Mouse (Mus musculus): ENCODE results near the gene H60b.
"Not testable (repeated sequence)": the region's sequence is repeated elsewhere in the genome, so short reads cannot be mapped to it uniquely, and the experiment has no call there.

H60b gene

DNA sequence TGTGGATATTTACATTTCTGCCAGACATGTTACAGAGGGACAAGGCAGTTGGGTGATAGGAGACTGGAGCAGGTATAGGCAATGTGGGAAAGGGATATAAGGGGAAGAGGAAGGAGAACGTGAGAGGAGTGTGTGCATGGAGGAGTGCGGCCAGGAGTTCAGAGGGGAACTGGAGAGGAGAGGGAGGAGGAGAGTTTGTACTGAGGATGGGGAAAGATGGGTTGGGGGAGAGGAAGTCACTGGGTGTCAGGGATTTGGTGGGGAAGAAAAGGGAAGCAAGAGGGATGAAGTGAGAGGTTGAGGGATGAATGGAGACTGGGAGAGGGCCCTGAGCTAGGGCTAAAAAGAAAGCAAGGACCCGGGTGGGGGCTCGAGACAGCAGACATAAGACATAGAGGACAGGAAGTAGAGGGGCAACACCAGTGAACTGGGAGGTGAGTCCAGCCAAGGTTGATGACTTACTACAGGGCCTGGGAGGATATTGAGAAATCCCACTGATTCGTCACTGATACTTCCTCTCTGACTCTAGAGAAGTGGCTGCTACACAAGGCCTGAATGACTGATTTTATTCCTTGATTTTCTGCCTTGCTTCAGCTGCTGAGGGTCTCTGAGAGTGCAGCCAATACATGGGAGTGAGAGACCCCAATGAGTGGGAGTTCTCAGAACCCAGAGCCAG is 7.1 kb downstream of the H60b start:
- not testable (repeated sequence) for DNase-seq (ENCODE audit: low spot score)

DNA sequence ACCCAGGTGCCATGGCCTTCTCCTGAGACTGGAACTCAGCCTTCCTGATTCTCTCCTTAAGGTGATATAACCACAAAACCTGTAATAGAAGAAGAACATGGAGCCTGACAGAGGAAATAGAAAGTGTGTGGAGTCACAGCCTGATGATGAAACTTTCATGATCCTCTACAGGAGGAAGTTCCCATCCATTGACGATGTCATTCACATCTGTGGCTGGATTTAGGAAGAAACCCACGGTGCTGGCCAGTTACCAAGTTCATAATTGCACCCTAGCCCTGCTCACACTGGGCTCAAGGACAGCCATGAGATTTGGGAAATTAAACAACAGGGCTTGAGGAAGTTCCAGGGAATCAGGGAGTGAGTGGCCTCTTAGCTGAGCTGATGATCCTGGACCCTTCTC is 7.6 kb downstream of the H60b start:
- not testable (repeated sequence) for DNase-seq (ENCODE audit: low spot score)

DNA sequence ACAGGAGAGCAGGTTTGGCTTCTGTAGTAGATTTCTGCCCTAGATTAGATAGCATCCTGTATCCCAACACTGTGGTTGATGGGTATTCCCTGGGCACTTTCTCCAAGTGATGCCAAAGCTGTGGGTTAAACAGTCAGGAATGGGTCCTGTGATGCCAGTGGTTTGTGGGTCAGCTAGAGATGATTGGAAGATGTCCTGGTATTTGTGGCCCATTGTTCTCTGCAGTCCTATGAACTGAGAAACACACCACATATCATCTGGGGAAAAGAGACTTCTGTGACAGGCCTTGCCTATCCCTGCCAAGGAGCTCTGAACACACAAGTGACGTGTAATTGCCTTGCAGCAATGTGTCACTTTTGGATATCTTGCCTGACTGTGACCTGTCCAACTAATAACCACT is 8.7 kb downstream of the H60b start:
- DNase-seq (ENCODE audit: low spot score): not testable (repeated sequence)

DNA sequence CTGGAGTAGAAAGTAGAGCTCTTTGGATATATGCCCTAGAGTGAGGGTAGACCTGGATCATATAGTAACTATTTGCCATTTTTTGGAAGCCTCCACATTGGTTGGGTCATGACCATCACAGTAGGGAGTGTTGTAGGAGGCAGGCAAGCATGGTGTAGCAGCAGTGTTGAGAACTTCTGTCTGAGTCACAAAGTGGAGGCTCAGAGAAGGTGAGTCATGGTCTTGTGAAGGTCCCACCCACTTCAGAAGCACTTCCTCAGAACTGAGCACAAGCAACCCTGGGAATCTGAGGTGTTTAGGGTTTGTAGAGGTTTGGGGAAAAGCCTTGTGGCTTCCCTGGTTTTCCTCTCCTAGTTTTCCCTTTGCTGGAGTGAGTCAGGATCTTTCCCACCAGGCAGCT is 10.7 kb downstream of the H60b start:
- not testable (repeated sequence) for DNase-seq (ENCODE audit: low spot score)

DNA sequence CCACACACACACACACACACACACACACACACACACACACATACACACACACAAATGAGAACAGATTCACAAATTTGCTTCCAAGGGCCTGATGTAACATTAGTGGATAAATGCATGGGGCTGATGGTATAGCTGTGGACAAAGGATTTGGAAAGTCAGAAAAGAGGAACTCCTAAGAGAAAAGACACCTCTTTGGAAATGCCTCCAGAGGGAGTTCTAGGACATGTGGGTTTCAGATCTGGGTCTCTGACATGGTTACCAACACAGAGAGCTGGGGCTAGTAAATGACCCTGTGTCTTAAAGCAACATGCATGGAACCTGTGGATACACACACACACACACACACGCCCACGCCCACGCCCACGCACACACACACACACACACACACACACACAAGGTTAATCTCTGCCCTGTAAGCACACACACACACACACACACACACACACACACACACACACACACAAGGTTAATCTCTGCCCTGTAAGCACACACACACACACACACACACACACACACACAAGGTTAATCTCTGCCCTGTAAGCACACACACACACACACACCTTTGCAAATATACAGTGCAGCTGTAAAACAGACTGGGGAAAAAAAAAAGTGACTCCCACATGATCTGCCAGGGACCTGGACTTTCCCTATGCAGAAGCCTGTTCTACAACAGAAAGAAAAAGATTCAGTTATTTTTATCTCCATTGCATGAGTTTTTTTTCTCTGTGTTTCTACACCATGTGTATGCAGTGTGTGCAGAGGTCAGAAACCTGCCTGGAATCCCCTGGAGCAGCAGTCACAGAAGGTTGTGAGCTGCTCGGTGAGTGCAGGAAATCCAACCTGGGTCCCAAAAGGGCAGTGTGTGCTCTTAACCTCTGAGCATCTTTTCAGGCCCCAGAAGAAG is 14.3 kb downstream of the H60b start:
- DNase-seq (ENCODE audit: low spot score): not testable (repeated sequence)

DNA sequence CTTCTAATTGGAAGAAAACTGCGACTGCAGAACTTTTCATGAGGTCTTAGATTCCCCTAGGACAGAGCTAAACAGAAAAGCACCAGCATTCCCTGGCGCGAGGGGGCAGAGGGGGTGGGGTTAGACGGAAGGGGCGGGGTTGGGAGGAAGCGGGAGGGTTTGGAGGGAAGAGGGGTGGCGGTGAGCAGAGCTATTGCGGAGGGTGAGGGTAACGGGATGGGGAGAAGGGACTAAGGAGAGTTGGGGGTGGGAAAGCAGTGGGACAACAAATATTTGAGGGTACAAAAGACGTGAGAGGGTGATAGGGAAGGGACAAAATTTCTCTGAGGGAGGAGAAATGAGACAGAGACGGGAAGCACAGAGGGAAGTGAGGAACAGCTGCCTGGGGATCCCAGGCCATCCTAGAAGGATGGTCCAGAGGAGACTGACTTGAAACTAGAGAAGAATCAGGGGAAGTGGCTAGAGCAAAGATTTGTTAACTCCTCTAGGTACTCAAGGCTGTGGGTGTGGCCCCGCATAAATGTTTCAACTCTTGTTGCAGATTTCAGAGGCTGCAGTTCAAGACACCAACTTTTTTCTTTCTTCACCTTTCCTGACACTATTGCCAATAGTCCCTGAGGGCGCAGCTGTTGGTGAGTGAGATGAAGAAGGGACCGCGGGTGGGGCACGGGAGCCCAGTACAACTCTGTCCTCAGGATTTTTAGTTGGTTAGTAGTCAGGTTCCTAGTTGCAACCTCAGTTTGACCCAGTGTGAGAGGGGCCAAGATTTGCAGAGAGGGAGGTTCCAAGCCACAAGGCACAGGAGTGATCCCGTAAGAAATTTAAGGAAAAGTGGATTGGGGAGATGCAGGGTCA is 15.2 kb downstream of the H60b start:
- not testable (repeated sequence) for DNase-seq (ENCODE audit: low spot score)

DNA sequence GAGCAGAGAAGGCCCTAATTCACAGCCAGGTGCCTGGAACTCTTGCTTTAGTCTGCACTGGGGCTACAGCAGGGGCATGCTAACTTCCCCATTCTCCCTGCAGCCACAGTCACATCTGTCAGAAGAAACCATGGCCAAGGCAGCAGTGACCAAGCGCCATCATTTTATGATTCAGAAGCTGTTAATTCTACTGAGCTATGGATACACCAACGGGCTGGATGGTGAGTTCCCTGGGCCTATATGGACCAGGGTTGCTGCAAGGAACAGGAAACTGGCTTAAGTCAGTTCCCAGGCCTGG is 15.8 kb downstream of the H60b start:
- DNase-seq (ENCODE audit: low spot score): not testable (repeated sequence)

DNA sequence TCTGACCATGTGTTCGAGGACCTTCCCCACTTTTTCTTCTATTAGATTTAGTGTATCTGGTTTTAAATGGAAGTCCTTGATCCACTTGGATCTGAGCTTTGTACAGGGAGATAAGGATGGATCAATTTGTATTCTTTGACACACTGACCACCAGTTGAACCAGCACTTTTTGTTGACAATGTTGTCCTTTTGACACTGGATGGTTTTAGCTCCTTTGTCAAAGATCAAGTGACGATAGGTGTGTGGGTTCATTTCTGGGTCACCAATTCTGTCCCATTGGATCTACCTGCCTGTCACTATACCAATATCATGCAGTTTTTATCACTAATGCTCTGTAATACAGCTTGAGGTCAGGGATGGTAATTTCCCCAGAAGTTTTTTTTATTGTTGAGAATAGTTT is 18.1 kb downstream of the H60b start:
- DNase-seq (ENCODE audit: low spot score): not testable (repeated sequence)

DNA sequence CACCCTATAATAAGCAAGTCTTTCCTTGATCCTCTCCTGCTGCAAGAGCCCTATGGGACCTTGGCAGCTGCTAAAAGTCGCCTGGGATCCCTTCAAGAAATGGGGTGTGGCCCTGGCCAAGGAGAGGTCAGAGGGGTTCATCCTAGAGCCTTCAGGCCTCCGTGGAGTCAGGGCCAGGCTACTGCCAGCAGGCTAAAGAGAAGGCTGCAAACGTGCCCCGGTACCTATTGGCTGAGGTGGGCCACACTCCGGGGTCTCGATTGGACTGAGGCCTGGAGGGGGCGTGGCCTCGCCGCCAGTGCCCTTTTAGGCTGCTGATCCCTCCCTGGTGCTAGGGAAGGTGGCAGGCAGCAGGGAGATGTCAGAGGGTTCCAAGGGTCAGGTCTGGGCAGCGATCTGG is 32.6 kb downstream of the H60b start:
- DNase-seq (ENCODE audit: low spot score): not testable (repeated sequence)

DNA sequence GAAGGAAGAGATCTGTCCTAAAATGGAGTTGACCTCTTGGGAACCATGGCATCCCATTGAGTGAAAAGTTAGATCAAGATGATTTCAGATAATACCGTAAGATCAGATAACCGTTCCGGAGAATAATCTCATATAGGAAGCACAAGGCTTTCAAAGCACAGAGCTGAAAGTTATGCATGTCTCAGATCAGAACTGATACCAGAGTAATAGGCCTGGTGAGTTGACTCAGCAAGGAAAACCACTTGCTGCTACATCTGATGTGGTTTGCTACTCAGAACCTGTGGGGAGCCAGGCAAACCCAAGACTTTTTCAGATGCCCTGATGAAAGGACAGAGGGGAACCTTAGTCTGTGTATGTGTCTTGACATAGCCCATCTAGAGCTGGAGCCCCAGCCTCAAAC is 43.0 kb downstream of the H60b start:
- not testable (repeated sequence) for DNase-seq (ENCODE audit: low spot score)

DNA sequence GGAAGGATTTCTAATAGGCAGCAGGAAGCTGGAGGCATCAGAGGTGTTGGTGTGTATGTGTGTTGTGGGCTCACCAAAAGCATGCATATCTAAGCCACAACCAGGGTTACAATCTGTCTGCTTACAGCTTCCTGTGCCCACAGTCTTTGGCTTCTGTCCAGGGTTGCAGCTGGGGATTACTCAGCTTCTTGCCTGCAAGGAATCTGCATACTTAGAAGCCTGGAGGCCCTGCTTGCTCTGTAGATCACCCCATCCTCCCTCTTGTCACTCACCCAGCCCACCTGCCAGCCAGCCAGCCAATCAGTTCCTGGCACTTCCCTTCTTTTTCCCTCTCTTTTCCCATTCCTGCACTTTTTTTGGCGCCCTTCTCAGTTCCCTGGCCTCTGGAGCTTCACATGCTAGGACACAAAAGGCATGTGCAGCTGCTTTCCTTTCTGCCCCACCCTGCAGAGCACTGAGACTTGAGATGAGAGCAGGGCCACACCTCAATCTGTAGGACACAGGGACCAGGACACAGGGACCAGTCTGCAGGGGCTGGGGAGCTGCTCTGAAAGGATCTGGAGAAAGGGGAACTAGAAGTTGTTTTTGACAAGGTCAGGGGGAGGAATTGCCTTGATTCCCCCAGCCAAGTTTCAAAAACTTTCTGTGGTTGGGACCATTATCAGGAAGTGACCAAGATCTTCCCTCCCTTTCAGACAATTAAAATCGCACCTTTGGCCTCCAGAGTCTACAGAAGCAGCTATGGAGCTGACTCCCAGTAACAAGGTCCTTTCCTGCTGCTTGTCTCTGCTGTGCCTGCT is 44.6 kb downstream of the H60b start:
- DNase-seq (ENCODE audit: low spot score): not testable (repeated sequence)

DNA sequence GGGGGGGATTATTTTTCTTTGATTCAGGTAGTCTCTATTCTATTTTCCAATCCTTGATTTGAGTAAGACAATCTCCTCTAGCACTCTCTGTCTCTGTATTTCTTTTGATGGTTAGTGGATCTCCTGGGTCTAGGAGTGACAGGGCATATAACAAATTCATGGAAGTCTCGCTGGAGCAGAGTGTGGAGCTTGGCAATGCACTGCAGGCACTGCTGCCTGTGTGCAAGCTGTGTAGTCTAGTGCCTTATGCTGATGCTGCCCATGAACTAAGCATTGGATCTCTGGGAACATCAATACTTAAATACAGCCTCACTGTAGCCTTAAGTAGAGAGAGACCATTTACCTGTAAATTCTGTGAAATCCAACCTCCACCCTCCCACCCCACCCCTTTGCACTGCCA is 48.1 kb downstream of the H60b start:
- not testable (repeated sequence) for DNase-seq (ENCODE audit: low spot score)

DNA sequence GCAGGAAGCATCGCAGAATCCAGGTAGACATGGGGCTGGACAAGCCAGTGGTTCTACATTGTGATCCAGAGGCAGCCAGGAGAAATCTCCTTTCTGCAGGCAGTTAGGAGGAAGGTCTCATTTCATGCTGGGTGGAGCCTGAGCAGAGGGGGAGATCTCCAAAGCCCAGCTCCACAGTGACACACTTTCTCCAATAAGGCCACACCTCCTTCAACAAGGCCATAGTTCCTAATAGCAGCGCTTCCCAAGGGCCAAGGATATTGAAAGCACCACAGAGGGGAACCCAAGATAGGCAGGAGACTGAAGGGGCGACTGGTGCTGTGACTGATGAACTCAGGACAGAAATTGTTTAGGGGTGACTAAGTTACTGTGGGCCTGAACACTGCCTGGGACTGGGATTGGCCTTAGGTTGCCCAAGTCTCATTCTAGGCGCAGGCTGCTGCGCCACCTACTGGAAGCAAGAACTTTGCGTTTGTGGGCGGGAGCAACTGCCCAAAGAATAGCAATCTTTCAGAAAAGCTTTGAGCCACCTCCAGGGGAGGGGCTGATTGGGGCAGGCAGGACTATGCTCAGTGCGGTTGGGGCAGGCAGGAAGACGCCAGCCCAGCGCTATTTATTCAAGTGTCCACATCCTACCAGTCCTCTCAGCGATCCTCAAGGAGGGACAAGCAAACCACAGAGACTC is 53.8 kb downstream of the H60b start:
- peak; percentile 43 for DNase-seq (ENCODE audit: low spot score)

DNA sequence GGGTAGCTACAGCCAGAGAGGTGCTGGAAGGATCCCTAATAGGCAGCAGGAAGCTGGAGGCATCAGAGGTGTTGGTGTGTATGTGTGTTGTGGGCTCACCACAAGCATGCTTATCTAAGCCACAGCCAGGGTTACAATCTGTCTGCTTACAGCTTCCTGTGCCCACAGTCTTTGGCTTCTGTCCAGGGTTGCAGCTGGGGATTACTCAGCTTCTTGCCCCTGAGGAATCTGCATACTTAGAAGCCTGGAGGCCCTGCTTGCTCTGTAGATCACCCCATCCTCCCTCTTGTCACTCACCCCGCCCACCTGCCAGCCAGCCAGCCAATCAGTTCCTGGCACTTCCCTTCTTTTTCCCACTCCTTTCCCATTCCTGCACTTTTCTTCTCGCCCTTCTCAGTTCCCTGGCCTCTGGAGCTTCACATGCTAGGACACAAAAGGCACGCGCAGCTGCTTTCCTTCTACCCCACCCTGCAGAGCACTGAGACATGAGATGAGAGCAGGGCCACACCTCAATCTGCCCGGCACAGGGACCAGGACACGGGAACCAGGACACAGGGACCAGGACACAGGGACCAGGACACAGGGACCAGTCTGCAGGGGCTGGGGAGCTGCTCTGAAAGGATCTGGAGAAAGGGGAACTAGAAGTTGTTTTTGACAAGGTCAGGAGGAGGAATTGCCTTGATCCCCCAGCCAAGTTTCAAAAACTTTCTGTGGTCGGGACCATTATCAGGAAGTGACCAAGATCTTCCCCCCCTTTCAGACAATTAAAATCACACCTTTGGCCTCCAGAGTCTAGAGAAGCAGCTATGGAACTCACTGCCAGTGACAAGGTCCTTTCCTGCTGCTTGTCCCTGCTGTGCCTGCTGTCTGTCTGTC is 65.3 kb downstream of the H60b start:
- not testable (repeated sequence) for DNase-seq (ENCODE audit: low spot score)

DNA sequence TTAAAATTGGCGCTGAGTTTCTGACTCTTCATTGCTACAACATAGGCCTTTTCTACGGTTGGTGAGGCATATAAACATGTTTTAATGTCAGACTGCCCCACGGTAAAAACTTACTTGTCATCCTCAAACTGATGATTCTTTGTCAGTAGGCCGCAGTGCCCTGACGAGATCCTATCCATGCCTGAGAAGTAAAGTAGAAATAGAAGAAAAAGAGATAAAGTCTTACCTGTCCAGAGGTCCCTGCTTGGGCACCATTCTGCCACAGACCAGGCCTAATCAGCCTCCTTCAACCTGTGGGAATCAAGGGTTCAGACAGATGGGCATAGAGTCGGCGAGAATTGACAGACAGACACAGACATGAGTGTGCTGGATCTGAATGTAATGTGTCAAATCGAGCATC is 106.7 kb downstream of the H60b start:
- DNase-seq (ENCODE audit: low spot score): no peak

DNA sequence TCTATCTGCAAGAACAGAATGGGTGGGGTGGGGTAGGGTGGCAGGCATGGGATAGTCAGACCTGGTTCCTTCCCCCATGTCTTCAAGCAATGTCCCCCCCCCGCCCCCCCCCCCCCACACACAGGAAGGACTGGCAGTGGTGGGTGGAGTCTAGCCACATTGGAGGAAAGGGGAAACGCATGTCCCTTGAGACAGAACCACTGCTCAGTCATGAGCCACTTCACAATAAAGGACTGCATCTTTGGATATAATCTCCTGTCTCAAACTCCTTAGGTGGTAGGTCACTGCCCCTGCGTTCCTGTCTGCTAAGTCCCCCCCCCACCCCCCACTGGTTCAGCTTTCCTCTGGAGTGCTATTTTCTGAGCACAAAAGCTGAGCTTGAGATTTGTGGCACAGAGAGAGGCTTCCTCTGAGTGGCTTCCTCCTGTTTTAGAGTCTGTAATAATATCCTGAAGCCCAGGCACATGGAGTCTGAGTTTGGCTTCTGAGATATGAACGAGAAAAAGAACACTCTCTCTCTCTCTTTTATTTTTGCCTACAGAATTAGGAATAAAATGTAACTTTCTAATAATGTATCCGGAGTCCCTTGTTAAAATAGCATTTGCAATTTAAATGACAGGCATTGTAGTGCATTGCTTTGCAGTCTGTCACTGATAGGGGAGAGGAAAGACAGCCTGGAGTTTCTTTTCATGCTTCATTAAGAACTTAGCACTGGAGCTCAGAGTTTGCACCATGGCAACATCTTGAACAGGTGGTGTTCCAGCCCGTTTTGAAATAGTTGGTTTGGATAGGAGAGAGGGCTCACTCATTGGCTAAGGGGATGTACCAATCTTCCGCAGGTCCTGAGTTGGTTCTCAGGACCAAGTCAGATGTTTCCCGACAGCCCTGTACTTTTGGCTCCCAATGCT is 112.7 kb downstream of the H60b start:
- DNase-seq (ENCODE audit: low spot score): not testable (repeated sequence)

DNA sequence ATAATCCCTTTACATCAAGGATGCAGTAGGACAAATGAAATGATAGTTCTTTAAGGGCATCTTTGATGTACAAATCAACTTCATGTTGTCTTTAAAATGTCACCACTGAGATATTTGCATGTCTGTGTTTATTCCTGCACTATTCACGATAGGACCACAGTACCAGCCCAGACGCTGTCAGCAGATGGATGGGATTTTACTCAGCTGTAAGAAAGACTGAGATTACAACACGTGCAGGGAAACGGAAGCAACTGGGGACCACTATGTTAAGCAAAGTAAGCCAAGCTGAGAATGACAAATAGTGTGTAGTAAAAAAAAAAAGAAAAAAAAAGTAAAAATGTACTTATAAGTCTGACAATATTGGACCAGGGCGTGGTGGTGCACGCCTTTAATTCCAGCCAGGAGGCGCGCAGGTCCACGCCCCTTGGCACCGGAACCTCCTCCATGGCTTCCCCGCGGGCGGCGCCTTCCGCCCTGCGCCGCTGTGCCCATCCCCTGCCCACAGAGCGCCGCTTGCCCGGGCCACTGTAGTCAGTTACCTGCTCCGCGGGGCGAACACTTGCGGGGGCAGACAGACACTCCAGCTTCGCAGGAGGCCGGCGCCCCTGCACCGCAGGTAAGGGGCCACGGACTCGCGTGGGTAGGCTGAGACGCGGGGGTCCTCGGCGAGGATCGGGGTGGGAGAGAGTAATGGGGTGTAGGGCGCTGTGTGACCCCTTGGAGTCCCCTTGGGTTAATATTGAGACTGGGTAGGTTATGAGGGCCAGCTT is 114.7 kb downstream of the H60b start:
- not testable (repeated sequence) for DNase-seq (ENCODE audit: low spot score)

DNA sequence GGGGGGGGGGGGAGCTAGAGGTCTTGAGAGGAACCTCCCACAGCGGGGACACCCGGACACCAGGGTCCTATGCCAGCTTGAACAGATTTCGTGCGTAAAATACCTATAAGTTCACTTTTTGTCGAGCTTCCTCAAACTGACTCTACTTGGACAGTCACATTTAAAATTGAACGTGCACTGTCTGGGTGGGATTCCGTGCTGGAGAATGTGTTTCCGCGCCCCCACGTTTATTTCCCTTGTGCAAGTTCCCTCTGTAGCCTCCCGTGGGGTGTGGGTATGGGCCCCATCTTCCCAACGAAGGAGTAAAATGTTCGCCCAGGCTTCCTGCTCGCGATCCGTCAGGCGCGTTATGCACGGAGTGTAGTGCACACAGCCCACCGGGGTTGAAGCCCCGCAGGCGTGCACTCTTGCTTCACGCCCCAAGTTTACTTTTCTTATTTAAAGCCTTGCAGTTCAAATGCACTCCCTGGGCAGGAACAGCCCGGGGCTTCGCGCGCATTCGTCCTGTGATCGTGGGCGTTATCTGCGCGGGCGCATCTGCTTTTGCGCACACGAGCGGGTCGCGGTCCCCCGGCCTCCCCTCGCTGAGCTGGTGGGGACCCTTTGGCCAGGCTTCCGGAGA is 115.4 kb downstream of the H60b start:
- no peak for DNase-seq (ENCODE audit: low spot score)

Measured in ovary, postnatal 14 days (tissue).